Mouse (Mus musculus) left cerebral cortex, postnatal 14 days (tissue): ENCODE measurements at regions not wholly inside any gene's neighbourhood (a gene's known extent, or its start where the extent isn't known, plus 50 kb on each side); places are given as distances from the start of the nearest gene placed in this dataset.
A peak's percentile ranks its signal among the peaks of the same experiment; 100 is the strongest.

Source experiments
- DNase-seq, 2 experiments: peaks; one replicate each; pipeline ENCODE4 v3.0.0; 2021 to 2022; ENCODE audit warnings: low spot score in 2 of 2, mixed read lengths in 1 of 2
- intact Hi-C: fragments of 180-260 bp; cut with DNase I; formaldehyde crosslinking; loops from one replicate; pipeline ENCODE4 v1.15.1; 2025

DNA sequence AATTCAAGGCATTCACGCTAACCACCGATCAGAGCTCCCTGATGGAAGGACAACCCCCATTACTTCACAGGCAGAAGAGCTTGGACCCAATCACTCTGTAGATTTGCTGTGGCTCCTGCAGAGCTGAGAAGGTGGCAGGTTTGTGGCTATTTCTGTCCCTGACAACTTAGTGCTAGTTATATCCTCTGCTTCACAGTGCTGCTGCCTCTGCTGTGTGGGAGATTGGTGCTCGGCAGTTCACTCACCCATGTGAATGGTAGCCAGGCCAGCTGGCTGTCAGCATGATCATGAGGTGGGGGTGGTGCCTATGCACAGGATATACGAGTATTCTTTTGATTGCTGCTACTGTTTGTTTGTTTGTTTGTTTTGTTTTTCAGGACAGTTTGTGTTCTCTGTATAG is 113.9 kb downstream of the Gm10131 start:
- DNase-seq = peak; percentile 13 to 23
- intact Hi-C loops = no loop called here

DNA sequence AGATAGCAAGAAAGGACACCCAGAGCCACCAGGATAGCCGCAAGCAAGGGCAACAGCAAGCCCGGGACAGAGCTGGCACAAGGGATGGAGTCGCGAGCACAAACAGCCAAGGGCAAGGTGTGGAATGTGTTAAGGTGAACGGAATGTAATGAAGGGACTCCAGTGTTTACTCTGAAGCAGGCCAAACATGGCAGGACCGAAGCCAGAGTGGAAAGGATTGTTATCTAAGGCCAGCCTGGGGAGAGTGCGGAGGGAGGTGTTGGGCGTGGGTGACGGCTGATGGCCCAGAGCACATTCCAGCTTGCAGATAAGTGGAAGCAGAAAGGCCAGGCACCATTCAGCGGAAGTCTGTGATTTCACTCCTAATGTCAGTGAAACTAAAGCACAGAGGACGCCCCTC is 118.6 kb downstream of the Gm10131 start:
- intact Hi-C loops = no loop called here
- no peak for DNase-seq

- no peak for DNase-seq
- intact Hi-C loops = no loop called here
Measured at GRCm38 (mm10) chr8:33991917-33992875, 119.3 kb downstream of the Gm10131 start.

GRCm38 (mm10) chr8:33991165-33991916 is 120.2 kb downstream of the Gm10131 start:
- intact Hi-C loops = no loop called here
- no peak for DNase-seq

GRCm38 (mm10) chr8:33990039-33990438 is 121.5 kb downstream of the Gm10131 start:
- DNase-seq = no peak
- intact Hi-C loops = no loop called here

DNA sequence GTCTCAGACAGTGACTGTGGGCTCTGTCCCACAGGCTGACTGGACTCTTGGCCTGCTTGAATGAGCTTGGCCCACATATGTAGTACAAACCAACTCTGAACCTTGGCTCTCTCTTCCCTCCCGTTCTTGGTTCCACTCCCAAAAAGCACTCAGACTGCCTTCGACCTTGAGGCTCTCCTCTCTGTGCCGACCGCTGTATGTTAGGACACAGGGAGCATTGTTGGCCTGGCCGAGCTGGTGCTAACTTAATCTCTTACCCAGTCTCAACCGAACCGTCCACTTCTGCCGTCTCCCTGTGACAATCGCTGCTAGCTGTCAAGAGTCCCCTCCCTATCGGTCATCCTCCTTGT is 123.8 kb downstream of the Gm10131 start:
- intact Hi-C loops = no loop called here
- no peak for DNase-seq

DNA sequence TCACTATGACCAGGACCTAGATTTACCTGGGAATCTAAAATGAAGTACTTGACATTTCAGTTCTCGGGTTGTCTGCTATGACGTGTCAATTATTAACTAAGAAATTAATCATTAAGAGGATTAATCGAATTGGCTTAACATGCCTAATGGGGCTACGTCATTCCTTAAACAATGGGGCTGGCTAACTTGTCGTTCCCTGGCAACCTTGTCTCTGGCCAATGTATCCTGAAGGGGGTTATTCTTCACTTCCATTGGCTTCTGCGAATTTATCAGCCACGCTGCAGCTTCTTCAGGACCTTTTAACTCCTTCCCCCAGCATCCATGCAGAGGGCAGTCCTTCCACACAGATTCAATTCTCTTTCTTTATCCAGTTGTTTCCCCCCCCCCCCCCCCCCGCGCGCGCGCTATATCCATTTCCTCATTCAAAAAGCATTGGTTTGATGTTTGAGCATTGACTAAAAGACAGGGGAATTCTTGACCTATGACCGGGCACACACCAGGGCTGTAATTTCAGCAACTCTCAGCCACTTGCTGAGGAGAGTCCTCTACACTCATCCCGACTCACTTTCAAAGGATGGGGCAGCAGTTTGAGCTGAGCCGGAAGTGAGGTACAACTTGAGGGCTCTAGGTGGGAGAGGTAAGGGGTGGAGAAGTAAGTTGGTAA is 124.3 kb downstream of the Gm10131 start:
- DNase-seq = no peak
- intact Hi-C loops = no loop called here

- DNase-seq = no peak
- intact Hi-C loops = no loop called here
Measured at GRCm38 (mm10) chr8:33986657-33987056, 124.9 kb downstream of the Gm10131 start.

DNA sequence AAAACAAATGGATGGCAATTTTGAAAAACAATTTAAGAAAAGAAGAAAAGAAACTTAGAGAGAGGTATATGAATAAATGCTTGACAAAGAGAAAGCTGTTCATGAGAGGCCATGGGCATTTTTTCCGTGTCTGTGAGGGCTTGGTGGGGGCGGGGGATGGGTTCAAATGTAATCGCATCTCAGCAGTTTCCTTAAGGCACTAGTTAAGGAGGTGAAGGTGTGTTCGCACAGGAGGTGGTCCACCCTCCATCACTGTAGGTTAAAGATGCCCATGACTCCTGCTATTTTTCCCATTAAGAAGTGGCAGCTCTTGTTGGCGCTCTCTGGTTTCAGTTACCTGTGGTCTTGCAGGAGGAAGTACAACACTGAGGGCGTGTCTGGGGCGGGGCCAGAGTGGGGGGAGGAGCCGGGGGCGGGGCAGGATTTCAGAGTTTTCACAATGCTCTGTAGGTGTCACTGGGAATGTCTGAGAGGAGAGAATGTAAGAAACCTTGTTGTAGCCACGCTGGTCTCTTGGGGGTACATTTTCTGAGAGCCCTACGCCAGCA is 126.0 kb downstream of the Gm10131 start:
- intact Hi-C loops = no loop called here
- no peak for DNase-seq

GRCm38 (mm10) chr8:33981629-33982028 is 129.9 kb downstream of the Gm10131 start:
- DNase-seq = no peak
- intact Hi-C loops = no loop called here

DNA sequence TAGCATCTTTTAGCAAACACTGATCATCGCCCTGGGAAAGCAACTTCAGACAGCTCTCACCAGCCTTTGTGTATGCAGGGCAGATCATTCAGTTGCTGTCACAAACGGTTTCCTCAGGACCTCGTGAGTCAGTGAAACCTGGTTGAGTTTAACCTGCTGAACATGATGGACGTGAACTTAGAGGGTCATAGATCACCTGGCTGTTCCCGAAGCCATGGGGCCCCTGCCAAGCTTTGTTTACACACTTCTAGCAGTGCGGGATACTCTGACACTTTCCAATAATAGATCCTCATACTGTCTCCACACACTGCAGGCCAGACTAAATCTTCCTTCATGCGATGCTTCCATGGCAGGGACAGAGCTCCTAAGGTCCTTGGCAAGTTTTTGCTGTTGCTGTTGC is 130.5 kb downstream of the Gm10131 start:
- no peak for DNase-seq
- intact Hi-C loops = no loop called here
